Mouse (Mus musculus): ENCODE results near the gene 8030411F24Rik. TPM values are rescaled to one million over a fixed set of nuclear protein-coding genes. Genes with fewer than 3 reads are reported as not detected.

8030411F24Rik gene
- polyA plus RNA-seq, 1 experiment from 2014 or later: not detected

GRCm38 (mm10) chr2:148801491-148801921, 19.7 kb downstream of the 8030411F24Rik start:
- no peak overlapping the region for H3K9ac ChIP-seq
- no peaks in the 10 kb centered on the region for H3K4me1 ChIP-seq
- H3K4me2 ChIP-seq: no peak overlapping the region
- no peaks in the 10 kb centered on the region for H3K27me3 ChIP-seq (replicated peaks)
- no peaks in the 10 kb centered on the region for H3K36me3 ChIP-seq
- no peak overlapping the region for H3K4me3 ChIP-seq (replicated peaks)
- no peak overlapping the region for H3K27ac ChIP-seq
- WGBS: 23% methylated on average over 3 of the region's 3 CpGs
- no peaks in the 10 kb centered on the region for H3K9me3 ChIP-seq
- ATAC-seq (ENCODE audit: insufficient read depth, low FRiP score, low read depth): no peak

- Histone ChIP-seq H3K36me3 (no peaks in the 10 kb centered on the region), H3K9ac (no peak overlapping the region), H3K27ac (no peak overlapping the region), H3K4me1 (no peaks in the 10 kb centered on the region), H3K9me3 (no peaks in the 10 kb centered on the region), H3K27me3 (replicated peaks) (no peaks in the 10 kb centered on the region), H3K4me2 (no peak overlapping the region), H3K4me3 (replicated peaks) (no peak overlapping the region)
- ATAC-seq (ENCODE audit: insufficient read depth, low FRiP score, low read depth): no peak
- 50% methylated on average over 6 of the region's 6 CpGs for WGBS
Observed at GRCm38 (mm10) chr2:148806696-148807095, 24.9 kb downstream of the 8030411F24Rik start.

- Histone ChIP-seq H3K36me3 (no peaks in the 10 kb centered on the region), H3K4me1 (no peaks in the 10 kb centered on the region), H3K27me3 (replicated peaks) (no peaks in the 10 kb centered on the region), H3K9ac (no peak within 1 kb of the TSS), H3K4me2 (no peak within 1 kb of the TSS), H3K27ac (no peak within 1 kb of the TSS), H3K9me3 (no peaks in the 10 kb centered on the region), H3K4me3 (replicated peaks) (no peak within 1 kb of the TSS)
- ATAC-seq (ENCODE audit: insufficient read depth, low FRiP score, low read depth): no peak
Observed at GRCm38 (mm10) chr2:148819909-148820308, 38.1 kb downstream of the 8030411F24Rik start, which contains the start of gene Cst13. Gene Cst13, plus strand, starts transcription at chr2:148820081.

GRCm38 (mm10) chr2:148825986-148826385, 44.2 kb downstream of the 8030411F24Rik start:
- Histone ChIP-seq H3K27ac (no peak overlapping the region), H3K9me3 (no peaks in the 10 kb centered on the region), H3K9ac (no peak overlapping the region), H3K27me3 (replicated peaks) (no peaks in the 10 kb centered on the region), H3K4me1 (no peaks in the 10 kb centered on the region), H3K36me3 (no peaks in the 10 kb centered on the region), H3K4me2 (no peak overlapping the region), H3K4me3 (replicated peaks) (no peak overlapping the region)
- WGBS: 19% methylated on average over 1 of the region's 1 CpGs
- ATAC-seq (ENCODE audit: insufficient read depth, low FRiP score, low read depth): no peak

- no peak within 1 kb of the TSS for H3K4me3 ChIP-seq (replicated peaks)
- no peaks in the 10 kb centered on the region for H3K36me3 ChIP-seq
- H3K27me3 ChIP-seq (replicated peaks): no peaks in the 10 kb centered on the region
- no peak for ATAC-seq (ENCODE audit: insufficient read depth, low FRiP score, low read depth)
- WGBS: 54% methylated on average over 4 of the region's 4 CpGs
- H3K27ac ChIP-seq: no peak within 1 kb of the TSS
- no peaks in the 10 kb centered on the region for H3K4me1 ChIP-seq
- no peak within 1 kb of the TSS for H3K9ac ChIP-seq
- H3K9me3 ChIP-seq: no peaks in the 10 kb centered on the region
- no peak within 1 kb of the TSS for H3K4me2 ChIP-seq
Observed at GRCm38 (mm10) chr2:148834912-148835311, 53.1 kb downstream of the 8030411F24Rik start, which contains the start of gene Cst9. Gene Cst9, plus strand, starts transcription at chr2:148835147.

Other genes with a start within 250 kb of the 8030411F24Rik start
- 78.8 and 88.8 TPM in 2 replicates for gene Nxt1, start 109.4 kb upstream of the 8030411F24Rik start, polyA plus RNA-seq (2015; fragmentation: Nextera tagmentation; extraction: Ambion mirVana)
- 17.1 and 17.5 TPM in 2 replicates for gene Gzf1, start 101.0 kb upstream of the 8030411F24Rik start, polyA plus RNA-seq (2015; fragmentation: Nextera tagmentation; extraction: Ambion mirVana)
- 4.5 and 4.9 TPM in 2 replicates for gene Napb, start 49.5 kb upstream of the 8030411F24Rik start, polyA plus RNA-seq (2015; fragmentation: Nextera tagmentation; extraction: Ambion mirVana)
- gene Cstl1, start 31.7 kb upstream of the 8030411F24Rik start, polyA plus RNA-seq (2015; fragmentation: Nextera tagmentation; extraction: Ambion mirVana): not detected in 2 replicates
- not detected in 2 replicates for gene Cst11, start 10.5 kb upstream of the 8030411F24Rik start, polyA plus RNA-seq (2015; fragmentation: Nextera tagmentation; extraction: Ambion mirVana)
- gene Cst12, start 7.4 kb downstream of the 8030411F24Rik start, polyA plus RNA-seq (2015; fragmentation: Nextera tagmentation; extraction: Ambion mirVana): not detected in 2 replicates
- 0.85 and 1.5 TPM in 2 replicates for gene Cst8, start 16.8 kb downstream of the 8030411F24Rik start, polyA plus RNA-seq (2015; fragmentation: Nextera tagmentation; extraction: Ambion mirVana)
- gene Cst13, start 38.1 kb downstream of the 8030411F24Rik start, polyA plus RNA-seq (2015; fragmentation: Nextera tagmentation; extraction: Ambion mirVana): not detected in 2 replicates
- gene Cst9, start 53.1 kb downstream of the 8030411F24Rik start, polyA plus RNA-seq (2015; fragmentation: Nextera tagmentation; extraction: Ambion mirVana): not detected in 2 replicates
- gene 9230104L09Rik, start 83.0 kb downstream of the 8030411F24Rik start, polyA plus RNA-seq (2015; fragmentation: Nextera tagmentation; extraction: Ambion mirVana): not detected in 2 replicates
- gene Cst3, start 93.7 kb downstream of the 8030411F24Rik start, polyA plus RNA-seq (2015; fragmentation: Nextera tagmentation; extraction: Ambion mirVana): 456 and 486 TPM in 2 replicates
- not detected in 2 replicates for gene Gm1330, start 221.2 kb downstream of the 8030411F24Rik start, polyA plus RNA-seq (2015; fragmentation: Nextera tagmentation; extraction: Ambion mirVana)
- not detected in 2 replicates for gene Gm10750, start 235.2 kb downstream of the 8030411F24Rik start, polyA plus RNA-seq (2015; fragmentation: Nextera tagmentation; extraction: Ambion mirVana)

Measured in stomach, embryonic 15.5 days (tissue).